Mouse (Mus musculus) embryonic facial prominence, embryonic 14.5 days (tissue): ENCODE measurements around the gene Birc2. TPM values are rescaled to one million over a fixed set of nuclear protein-coding genes. Genes with fewer than 3 reads are reported as not detected.
A peak's percentile ranks its signal among the peaks of the same experiment; 100 is the strongest.
"Not testable (repeated sequence)": the region's sequence is repeated elsewhere in the genome, so short reads cannot be mapped to it uniquely, and the experiment has no call there.

Source experiments
- ATAC-seq: fragments of 200-750 bp; cut with Nextera tagmentation; 2 replicates; pipeline ENCODE4 v1.8.0; 2017; ENCODE audit warnings: low read depth, moderate number of reproducible peaks, moderate TSS enrichment
- DNase-seq: peaks from one replicate; pipeline ENCODE4 v3.0.0-alpha.2; 2015; ENCODE audit warnings: low spot score
- H3K27ac ChIP-seq: fragments of 300-500 bp; sonication (generic); replicated peaks from 2 replicates; pipeline ENCODE4 v1.5.1; 2014; ENCODE audit warnings: low read depth, mild to moderate bottlenecking, low read length, moderate library complexity
- H3K27me3 ChIP-seq: fragments of 300-500 bp; sonication (generic); replicated peaks from 2 replicates; pipeline ENCODE4 v1.6.1; 2014; ENCODE audit warnings: low read length; ENCODE audit not compliant: control insufficient read depth, insufficient read depth
- H3K36me3 ChIP-seq: fragments of 300-500 bp; sonication (generic); 2 replicates; pipeline ENCODE4 v1.6.1; 2014; ENCODE audit warnings: low read length, mixed read lengths; ENCODE audit not compliant: control insufficient read depth, insufficient read depth
- H3K4me1 ChIP-seq: fragments of 300-500 bp; sonication (generic); 2 replicates; pipeline ENCODE4 v1.6.1; 2014; ENCODE audit warnings: antibody characterized with exemption, low read length; ENCODE audit not compliant: control insufficient read depth, insufficient read depth
- H3K4me2 ChIP-seq: fragments of 300-500 bp; sonication (generic); 2 replicates; pipeline ENCODE4 v1.6.1; 2014; ENCODE audit warnings: low read depth, mild to moderate bottlenecking, low read length, moderate library complexity, mixed read lengths
- H3K4me3 ChIP-seq: fragments of 300-500 bp; sonication (generic); 2 replicates; pipeline ENCODE4 v1.5.1; 2014; ENCODE audit warnings: low read depth, mild to moderate bottlenecking, low read length
- H3K9ac ChIP-seq: fragments of 300-500 bp; sonication (generic); 2 replicates; pipeline ENCODE4 v1.6.1; 2014; ENCODE audit warnings: low read depth, mild to moderate bottlenecking, low read length, moderate library complexity, mixed read lengths
- H3K9me3 ChIP-seq: fragments of 300-500 bp; sonication (generic); 2 replicates; pipeline ENCODE4 v1.6.1; 2016; ENCODE audit warnings: low read length; ENCODE audit not compliant: control insufficient read depth
- WGBS: fragments of 180-500 bp; shearing (Covaris S2); extraction: QIAGEN DNeasy Blood & Tissue Kit; methylation state at CpG from one replicate; pipeline ENCODE4 v1.1.7; 2014; 5-methylcytosine and 5-hydroxymethylcytosine counted together
- polyA plus RNA-seq: library from polyadenylated mRNA; unstranded; fragments of >200 nt; fragmentation: Nextera tagmentation; extraction: Ambion mirVana; gene quantifications from 2 replicates; pipeline ENCODE4 v1.2.1, GENCODE M21; 2014

Birc2 gene
- polyA plus RNA-seq, 1 experiment from 2014 or later, result 40.7 TPM

- 85% methylated on average over 10 of the region's 10 CpGs for WGBS
- no peaks in the 10 kb centered on the region for H3K9me3 ChIP-seq
- H3K4me3 ChIP-seq, result no peak overlapping the region
- ATAC-seq (no peak), DNase-seq (no peak)
- H3K27me3 ChIP-seq, result no peaks in the 10 kb centered on the region
- H3K4me2 ChIP-seq, result no peak overlapping the region
- no peak overlapping the region for H3K9ac ChIP-seq
- H3K27ac ChIP-seq, result no peak overlapping the region
- peaks cover 6% of the 10 kb centered on the region for H3K36me3 ChIP-seq
- H3K4me1 ChIP-seq, result 0 out of 2 replicates have a peak, but pooled peaks cover 3% of the 10 kb centered on the region
Measured at GRCm38 (mm10) chr9:7870556-7871315, 33.9 kb upstream of the Birc2 start.

DNA sequence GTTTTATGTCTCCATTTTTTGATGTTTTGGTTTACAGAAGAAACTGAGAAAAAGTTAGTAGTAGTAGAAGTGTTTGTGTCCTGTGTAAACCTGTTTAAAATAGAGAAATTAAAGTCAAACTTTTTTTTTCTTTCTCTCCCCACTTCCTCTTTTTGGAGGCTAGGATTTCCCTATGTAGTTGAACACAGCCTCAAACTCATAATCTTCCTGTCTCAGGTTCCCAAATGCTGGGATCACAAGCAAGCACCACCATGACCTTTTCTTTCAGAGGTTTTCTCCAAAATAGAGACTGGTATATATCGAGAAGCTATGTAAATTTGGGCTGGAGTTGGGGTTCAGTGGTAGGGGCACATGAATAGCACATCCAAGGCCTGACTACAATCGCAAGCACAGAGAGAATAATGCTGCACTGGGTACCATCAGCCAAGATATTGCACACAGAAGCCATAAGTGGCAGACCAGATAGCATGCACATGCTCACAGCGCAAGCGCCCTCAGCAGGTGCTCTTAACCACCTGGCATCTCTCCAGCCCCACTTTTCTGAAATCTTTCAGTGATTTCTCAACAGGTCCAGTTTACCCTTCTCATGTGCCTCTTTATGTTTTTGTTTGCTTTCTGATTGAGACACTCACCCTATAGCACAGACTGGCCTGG is 32.1 kb upstream of the Birc2 start:
- no peak for DNase-seq
- Histone ChIP-seq H3K4me1 (0 out of 2 replicates have a peak, but pooled peaks cover 3% of the 10 kb centered on the region), H3K36me3 (peaks cover 17% of the 10 kb centered on the region), H3K27me3 (no peaks in the 10 kb centered on the region), H3K4me3 (no peak overlapping the region), H3K4me2 (no peak overlapping the region), H3K27ac (no peak overlapping the region), H3K9me3 (no peaks in the 10 kb centered on the region), H3K9ac (no peak overlapping the region)
- ATAC-seq, result no peak
- WGBS, result 92% methylated on average over 4 of the region's 4 CpGs

DNA sequence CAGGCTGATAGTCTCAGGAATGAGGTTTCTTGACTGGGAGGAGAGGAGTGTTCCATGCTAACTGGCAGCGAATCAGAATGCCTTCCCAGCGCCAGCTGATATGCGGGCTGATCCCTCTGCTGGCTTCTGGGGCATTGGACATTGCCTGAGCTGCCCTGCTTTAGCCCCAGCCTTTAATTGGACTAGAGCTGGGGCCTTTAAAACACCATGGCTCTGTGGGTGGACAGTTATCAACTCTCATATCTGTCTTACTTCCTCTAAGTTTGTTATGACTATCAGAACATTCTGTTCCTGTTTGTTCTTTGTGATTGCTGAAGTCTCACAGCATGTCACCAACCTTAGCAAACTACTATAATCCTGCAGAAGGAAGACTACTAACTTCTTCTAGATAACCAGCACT is 31.1 kb upstream of the Birc2 start:
- Histone ChIP-seq H3K4me1 (0 out of 2 replicates have a peak, but pooled peaks cover 3% of the 10 kb centered on the region), H3K27me3 (no peaks in the 10 kb centered on the region), H3K9ac (no peak overlapping the region), H3K4me2 (no peak overlapping the region), H3K36me3 (peaks cover 17% of the 10 kb centered on the region), H3K27ac (no peak overlapping the region), H3K9me3 (no peaks in the 10 kb centered on the region), H3K4me3 (no peak overlapping the region)
- ATAC-seq, result no peak
- 100% methylated on average over 3 of the region's 3 CpGs for WGBS
- DNase-seq, result no peak

DNA sequence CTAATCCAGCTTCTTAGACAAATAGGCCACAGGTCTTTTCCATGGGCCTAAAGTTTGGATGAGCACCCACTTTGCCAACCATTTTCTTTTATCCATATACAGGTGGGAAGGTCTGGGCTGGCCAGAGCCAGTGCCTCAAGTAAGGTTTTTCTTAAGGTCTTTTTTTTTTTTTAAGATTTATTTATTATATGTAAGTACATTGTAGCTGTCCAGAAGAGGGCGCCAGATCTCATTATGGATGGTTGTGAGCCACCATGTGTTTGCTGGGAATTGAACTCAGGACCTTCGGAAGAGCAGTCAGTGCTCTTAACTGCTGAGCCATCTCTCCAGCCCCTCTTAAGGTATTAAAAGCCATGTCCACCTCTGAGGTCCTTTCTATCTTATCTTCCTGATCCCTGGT is 30.1 kb upstream of the Birc2 start:
- DNase-seq, H3K27me3 ChIP-seq, H3K4me2 ChIP-seq, H3K9ac ChIP-seq, ATAC-seq, H3K9me3 ChIP-seq, H3K4me1 ChIP-seq, H3K27ac ChIP-seq, H3K4me3 ChIP-seq: not testable (repeated sequence)
- 100% methylated on average over 2 of the region's 2 CpGs for WGBS
- peaks cover 17% of the 10 kb centered on the region for H3K36me3 ChIP-seq

GRCm38 (mm10) chr9:7860976-7861375 is 24.1 kb upstream of the Birc2 start:
- no peak for DNase-seq
- peaks cover 22% of the 10 kb centered on the region for H3K36me3 ChIP-seq
- H3K4me3 ChIP-seq, result no peak overlapping the region
- H3K9ac ChIP-seq, result no peak overlapping the region
- no peaks in the 10 kb centered on the region for H3K9me3 ChIP-seq
- ATAC-seq, result no peak
- H3K27ac ChIP-seq, result no peak overlapping the region
- no peaks in the 10 kb centered on the region for H3K4me1 ChIP-seq
- 80% methylated on average over 5 of the region's 5 CpGs for WGBS
- no peaks in the 10 kb centered on the region for H3K27me3 ChIP-seq
- no peak overlapping the region for H3K4me2 ChIP-seq

- no peak overlapping the region for H3K4me3 ChIP-seq
- no peak overlapping the region for H3K4me2 ChIP-seq
- no peaks in the 10 kb centered on the region for H3K9me3 ChIP-seq
- no peaks in the 10 kb centered on the region for H3K27me3 ChIP-seq
- no peak overlapping the region for H3K27ac ChIP-seq
- peaks cover 15% of the 10 kb centered on the region for H3K36me3 ChIP-seq
- no peak overlapping the region for H3K9ac ChIP-seq
- H3K4me1 ChIP-seq, result no peaks in the 10 kb centered on the region
- WGBS, result 58% methylated on average over 3 of the region's 3 CpGs
- DNase-seq (no peak), ATAC-seq (no peak)
Measured at GRCm38 (mm10) chr9:7855912-7856311, 19.0 kb upstream of the Birc2 start.

DNA sequence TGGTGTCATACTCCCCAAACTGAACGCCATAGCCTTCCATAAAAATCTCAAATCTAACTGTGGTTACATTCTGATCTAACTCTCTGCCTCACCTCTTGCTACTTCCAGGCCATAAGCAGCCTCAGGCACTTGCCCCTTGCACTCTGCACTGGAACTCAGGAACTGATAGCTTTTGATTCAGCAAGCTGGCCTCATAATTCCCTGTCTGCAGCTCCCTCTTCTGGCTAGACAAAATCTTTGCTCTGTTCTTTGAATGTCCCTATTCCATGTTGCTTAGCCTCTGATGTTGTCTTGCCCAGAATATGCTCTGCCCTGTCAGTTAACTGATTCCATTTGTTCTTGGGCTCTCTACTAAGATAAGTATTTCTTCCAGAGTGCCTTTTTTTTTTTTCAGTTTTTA is 18.5 kb upstream of the Birc2 start:
- DNase-seq, result peak; percentile 59

DNA sequence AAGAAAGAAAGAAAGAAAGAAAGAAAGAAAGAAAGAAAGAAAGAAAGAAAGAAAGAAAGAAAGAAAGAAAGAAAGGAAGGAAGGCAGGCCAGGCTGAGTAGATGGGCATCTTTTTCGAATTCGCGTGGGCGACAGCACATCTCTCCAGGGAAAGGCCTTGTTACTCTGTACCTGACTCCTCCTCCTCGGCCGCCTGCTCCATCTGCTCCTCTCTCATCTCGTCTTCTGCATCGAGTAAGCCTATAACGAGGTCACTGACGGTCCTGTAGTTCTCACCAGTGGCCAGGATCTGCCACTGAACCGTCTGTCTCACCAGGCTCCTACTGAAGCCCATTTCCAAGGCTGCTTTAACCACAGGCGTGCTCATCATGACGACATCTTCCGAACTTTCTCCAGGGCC is 17.3 kb upstream of the Birc2 start:
- WGBS, result 78% methylated on average over 14 of the region's 14 CpGs
- H3K4me1 ChIP-seq, H3K27me3 ChIP-seq, H3K9ac ChIP-seq, DNase-seq, H3K27ac ChIP-seq, H3K4me3 ChIP-seq, H3K36me3 ChIP-seq, H3K9me3 ChIP-seq, ATAC-seq, H3K4me2 ChIP-seq: not testable (repeated sequence)

More for the DNA sequence above, 18.5 kb upstream of the Birc2 start:
- H3K36me3 ChIP-seq, result peaks cover 10% of the 10 kb centered on the region
- H3K27ac ChIP-seq, result no peak overlapping the region
- no peaks in the 10 kb centered on the region for H3K9me3 ChIP-seq
- H3K4me1 ChIP-seq, result no peaks in the 10 kb centered on the region
- no peak overlapping the region for H3K4me3 ChIP-seq
- no peaks in the 10 kb centered on the region for H3K27me3 ChIP-seq
- WGBS, result 54% methylated on average over 1 of the region's 1 CpGs
- H3K9ac ChIP-seq, result no peak overlapping the region
- no peak for ATAC-seq
- H3K4me2 ChIP-seq, result no peak overlapping the region
